Mouse (Mus musculus): ENCODE results near the gene Igfn1. TPM values are rescaled to one million over a fixed set of nuclear protein-coding genes. Genes with fewer than 3 reads are reported as not detected.

Igfn1 gene
- polyA plus RNA-seq, 1 experiment, result 0.04 TPM

- peak; percentile 4 for DNase-seq (ENCODE audit: low read depth)
- TF ChIP-seq CTCF (IDR thresholded peaks at IDR 0.05; ENCODE audit: borderline replicate concordance, extremely low read depth, insufficient read depth, insufficient read length) (no peak), POLR2A (IDR thresholded peaks at IDR 0.05; ENCODE audit: borderline replicate concordance, extremely low read depth, insufficient read depth, insufficient read length, poor library complexity, severe bottlenecking) (no peak)
Observed at GRCm38 (mm10) chr1:135963177-135963576, 43.0 kb downstream of the Igfn1 start.

GRCm38 (mm10) chr1:135958483-135958882 is 47.7 kb downstream of the Igfn1 start:
- TF ChIP-seq CTCF (IDR thresholded peaks at IDR 0.05; ENCODE audit: borderline replicate concordance, extremely low read depth, insufficient read depth, insufficient read length) (peak; percentile 78), POLR2A (IDR thresholded peaks at IDR 0.05; ENCODE audit: borderline replicate concordance, extremely low read depth, insufficient read depth, insufficient read length, poor library complexity, severe bottlenecking) (no peak)
- peak; percentile 81 for DNase-seq (ENCODE audit: low read depth)

DNA sequence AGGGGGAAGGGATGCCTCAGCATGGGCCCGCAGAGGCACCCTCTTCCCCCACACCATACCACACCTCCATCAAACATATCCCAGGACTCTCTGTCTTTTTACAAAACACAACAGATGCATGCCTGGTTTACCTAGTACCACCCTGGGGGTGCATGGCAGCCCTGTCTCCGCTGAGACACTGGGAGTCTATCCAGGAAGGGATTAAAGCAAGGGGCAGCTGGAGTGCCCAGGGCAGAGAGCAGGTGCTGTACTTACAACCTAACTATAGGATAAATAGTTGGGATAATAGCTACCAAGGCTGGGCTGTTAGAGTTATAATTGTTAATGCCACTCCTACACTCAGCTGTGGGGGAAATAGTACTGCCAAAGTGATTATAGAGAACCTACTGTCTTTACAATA is 57.3 kb downstream of the Igfn1 start:
- TF ChIP-seq POLR2A (IDR thresholded peaks at IDR 0.05; ENCODE audit: borderline replicate concordance, extremely low read depth, insufficient read depth, insufficient read length, poor library complexity, severe bottlenecking), result no peak
- TF ChIP-seq CTCF (IDR thresholded peaks at IDR 0.05; ENCODE audit: borderline replicate concordance, extremely low read depth, insufficient read depth, insufficient read length), result no peak
- DNase-seq (ENCODE audit: low read depth), result peak; percentile 20

GRCm38 (mm10) chr1:135946247-135946646 is 59.9 kb downstream of the Igfn1 start:
- DNase-seq (ENCODE audit: low read depth), result no peak
- TF ChIP-seq CTCF (IDR thresholded peaks at IDR 0.05; ENCODE audit: borderline replicate concordance, extremely low read depth, insufficient read depth, insufficient read length) (no peak), POLR2A (IDR thresholded peaks at IDR 0.05; ENCODE audit: borderline replicate concordance, extremely low read depth, insufficient read depth, insufficient read length, poor library complexity, severe bottlenecking) (no peak)

- TF ChIP-seq CTCF (IDR thresholded peaks at IDR 0.05; ENCODE audit: borderline replicate concordance, extremely low read depth, insufficient read depth, insufficient read length), result peak; percentile 79
- no peak for TF ChIP-seq POLR2A (IDR thresholded peaks at IDR 0.05; ENCODE audit: borderline replicate concordance, extremely low read depth, insufficient read depth, insufficient read length, poor library complexity, severe bottlenecking)
- peak; percentile 76 for DNase-seq (ENCODE audit: low read depth)
Observed at GRCm38 (mm10) chr1:135945711-135946110, 60.4 kb downstream of the Igfn1 start.

- peak; percentile 88 for DNase-seq (ENCODE audit: low read depth)
- no peak for TF ChIP-seq POLR2A (IDR thresholded peaks at IDR 0.05; ENCODE audit: borderline replicate concordance, extremely low read depth, insufficient read depth, insufficient read length, poor library complexity, severe bottlenecking)
- TF ChIP-seq CTCF (IDR thresholded peaks at IDR 0.05; ENCODE audit: borderline replicate concordance, extremely low read depth, insufficient read depth, insufficient read length), result peak; percentile 79
Observed at GRCm38 (mm10) chr1:135944526-135945259, 61.4 kb downstream of the Igfn1 start.

GRCm38 (mm10) chr1:135943713-135944112 is 62.4 kb downstream of the Igfn1 start:
- no peak for DNase-seq (ENCODE audit: low read depth)
- no peak for TF ChIP-seq CTCF (IDR thresholded peaks at IDR 0.05; ENCODE audit: borderline replicate concordance, extremely low read depth, insufficient read depth, insufficient read length)
- TF ChIP-seq POLR2A (IDR thresholded peaks at IDR 0.05; ENCODE audit: borderline replicate concordance, extremely low read depth, insufficient read depth, insufficient read length, poor library complexity, severe bottlenecking), result no peak

- DNase-seq (ENCODE audit: low read depth), result no peak
- TF ChIP-seq POLR2A (IDR thresholded peaks at IDR 0.05; ENCODE audit: borderline replicate concordance, extremely low read depth, insufficient read depth, insufficient read length, poor library complexity, severe bottlenecking) (no peak), CTCF (IDR thresholded peaks at IDR 0.05; ENCODE audit: borderline replicate concordance, extremely low read depth, insufficient read depth, insufficient read length) (no peak)
Observed at GRCm38 (mm10) chr1:135942116-135942515, 64.0 kb downstream of the Igfn1 start.

- no peak for DNase-seq (ENCODE audit: low read depth)
- TF ChIP-seq CTCF (IDR thresholded peaks at IDR 0.05; ENCODE audit: borderline replicate concordance, extremely low read depth, insufficient read depth, insufficient read length), result no peak
- no peak for TF ChIP-seq POLR2A (IDR thresholded peaks at IDR 0.05; ENCODE audit: borderline replicate concordance, extremely low read depth, insufficient read depth, insufficient read length, poor library complexity, severe bottlenecking)
Observed at GRCm38 (mm10) chr1:135941259-135942006, 64.7 kb downstream of the Igfn1 start.

- no peak for TF ChIP-seq CTCF (IDR thresholded peaks at IDR 0.05; ENCODE audit: borderline replicate concordance, extremely low read depth, insufficient read depth, insufficient read length)
- no peak for TF ChIP-seq POLR2A (IDR thresholded peaks at IDR 0.05; ENCODE audit: borderline replicate concordance, extremely low read depth, insufficient read depth, insufficient read length, poor library complexity, severe bottlenecking)
- DNase-seq (ENCODE audit: low read depth), result no peak
Observed at GRCm38 (mm10) chr1:135936091-135936490, 70.1 kb downstream of the Igfn1 start.

- no peak for DNase-seq (ENCODE audit: low read depth)
- no peak for TF ChIP-seq POLR2A (IDR thresholded peaks at IDR 0.05; ENCODE audit: borderline replicate concordance, extremely low read depth, insufficient read depth, insufficient read length, poor library complexity, severe bottlenecking)
- no peak for TF ChIP-seq CTCF (IDR thresholded peaks at IDR 0.05; ENCODE audit: borderline replicate concordance, extremely low read depth, insufficient read depth, insufficient read length)
Observed at GRCm38 (mm10) chr1:135933704-135934293, 72.3 kb downstream of the Igfn1 start.
